Mouse (Mus musculus) frontal cortex, postnatal 10 days (tissue): ENCODE data around the gene Gja5.
A peak's percentile ranks its signal among the peaks of the same experiment; 100 is the strongest.

ENCODE experiments used
- DNase-seq, 2 experiments: peaks; one replicate each; pipeline ENCODE4 v3.0.0; 2022; ENCODE audit warnings: low spot score in 2 of 2, mixed read lengths in 1 of 2

Gja5 gene

DNA sequence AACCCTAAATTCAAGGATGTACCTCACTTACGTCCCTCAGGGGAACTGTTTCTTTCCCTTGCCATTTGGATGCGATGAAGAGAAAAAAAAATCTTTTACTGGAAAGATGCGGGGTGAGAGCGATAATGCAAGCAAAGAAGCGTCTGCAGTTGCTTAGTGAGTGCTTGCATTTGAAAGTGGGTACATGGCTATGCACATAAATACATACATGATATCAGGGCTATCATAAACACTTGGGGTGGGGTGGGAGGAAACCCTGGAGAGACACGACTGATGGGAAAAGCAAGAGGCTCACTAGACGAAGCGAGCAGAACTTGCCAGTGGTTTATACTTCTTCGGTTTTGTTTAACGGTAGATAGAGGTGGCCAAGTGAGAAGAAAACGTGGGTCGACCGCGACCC lies at the start of gene Gja5:
Gene Gja5 (plus strand): TSS at position 301 of the 400 bp plus-strand sequence.
- DNase-seq, result no peak

DNA sequence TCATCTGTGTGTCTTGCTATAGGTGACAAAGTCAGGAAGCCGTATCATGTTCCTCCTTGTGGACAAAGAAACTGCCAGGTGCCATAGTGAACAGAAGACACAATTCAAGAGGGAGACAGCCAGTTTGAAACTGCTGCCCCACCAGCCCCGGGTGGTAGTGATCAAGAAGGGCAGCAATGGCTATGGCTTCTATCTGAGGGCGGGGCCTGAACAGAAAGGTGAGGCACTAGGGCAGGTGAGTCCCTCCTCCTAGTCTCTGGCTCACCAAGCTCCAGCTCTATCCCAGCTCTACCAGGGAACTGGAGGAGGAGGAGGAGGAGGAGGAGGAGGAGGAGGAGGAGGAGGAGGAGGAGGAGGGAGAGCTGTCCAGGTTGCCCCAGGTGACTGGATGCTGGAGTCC lies 48.7 kb upstream of the Gja5 start:
- DNase-seq, result no peak

DNA sequence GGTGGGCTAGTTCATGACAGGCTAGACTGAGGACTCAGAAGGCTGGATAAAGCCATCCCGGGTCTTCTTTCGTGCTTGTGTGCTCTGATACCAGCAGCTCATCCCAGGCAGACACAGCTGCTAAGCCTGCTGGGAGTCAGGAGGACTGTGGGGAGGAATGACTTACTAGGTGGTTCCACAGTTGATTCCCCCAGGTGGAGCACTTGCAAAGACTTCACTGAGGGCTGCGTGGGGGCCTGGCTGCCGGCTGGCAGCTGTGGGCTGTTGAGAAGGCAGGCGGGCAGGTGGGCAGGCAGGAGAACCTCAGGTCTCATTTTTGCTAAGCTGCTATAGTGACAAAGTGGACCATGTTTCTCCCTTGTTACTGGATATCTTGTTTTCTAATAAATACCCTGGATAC lies 44.0 kb upstream of the Gja5 start:
- no peak for DNase-seq

DNA sequence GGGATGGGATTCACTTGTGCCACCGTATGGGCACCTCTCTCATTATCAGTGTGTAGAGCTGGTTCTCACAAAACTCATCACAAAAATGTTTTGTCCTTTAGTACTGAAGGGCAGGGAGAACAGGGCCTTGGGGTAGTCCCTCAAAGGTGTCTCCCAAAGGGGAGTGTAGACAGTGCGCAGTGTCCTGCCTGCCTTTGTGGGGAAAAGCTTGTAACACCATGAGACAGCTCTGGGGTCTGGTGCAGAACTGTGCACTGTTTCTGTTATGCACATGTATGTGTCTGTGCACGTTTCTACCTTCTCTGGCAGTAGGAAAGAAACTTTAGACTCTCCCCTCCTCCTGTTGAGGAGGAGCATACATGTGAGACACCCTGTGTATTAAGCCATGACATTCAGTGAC lies 36.6 kb upstream of the Gja5 start:
- no peak for DNase-seq

DNA sequence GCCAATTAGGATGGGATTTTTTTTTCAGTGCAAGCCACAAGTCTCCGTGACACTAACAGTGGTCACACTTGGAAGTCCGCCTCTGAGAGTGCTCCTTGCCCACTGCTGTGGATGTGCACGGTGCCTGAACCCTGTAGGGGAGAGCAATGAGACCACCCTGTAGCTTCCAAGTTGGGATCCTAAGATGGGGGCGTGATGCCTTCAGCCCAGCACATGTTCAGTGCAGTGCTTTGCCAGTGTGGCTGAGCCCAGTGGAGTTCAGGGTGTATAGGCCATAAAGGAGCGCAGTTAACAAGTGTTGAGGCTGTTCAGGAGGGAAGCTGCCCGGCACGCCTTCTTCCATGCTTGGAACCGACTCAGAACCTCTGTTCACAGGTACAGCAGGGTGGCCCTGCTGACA lies 35.9 kb upstream of the Gja5 start:
- DNase-seq, result no peak

DNA sequence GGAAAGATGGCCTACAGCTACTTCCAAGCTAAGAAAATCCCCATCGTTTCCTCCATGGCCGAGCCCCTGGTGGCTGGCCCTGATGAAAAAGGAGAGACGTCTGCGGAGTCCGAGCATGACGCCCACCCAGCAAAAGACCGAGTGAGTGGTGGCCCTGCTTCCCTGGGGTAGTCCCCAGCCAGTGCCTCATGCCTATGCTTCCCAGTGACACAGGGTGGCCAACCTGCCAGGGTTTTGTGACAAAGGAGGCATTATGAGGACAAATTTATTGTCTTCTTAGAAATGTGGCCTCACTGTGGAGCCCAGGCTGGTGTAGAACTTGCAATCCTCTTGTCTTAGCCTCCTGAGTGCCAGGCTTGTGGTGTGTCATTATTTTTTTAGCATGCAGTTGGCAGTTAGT lies 35.4 kb upstream of the Gja5 start:
- no peak for DNase-seq

DNA sequence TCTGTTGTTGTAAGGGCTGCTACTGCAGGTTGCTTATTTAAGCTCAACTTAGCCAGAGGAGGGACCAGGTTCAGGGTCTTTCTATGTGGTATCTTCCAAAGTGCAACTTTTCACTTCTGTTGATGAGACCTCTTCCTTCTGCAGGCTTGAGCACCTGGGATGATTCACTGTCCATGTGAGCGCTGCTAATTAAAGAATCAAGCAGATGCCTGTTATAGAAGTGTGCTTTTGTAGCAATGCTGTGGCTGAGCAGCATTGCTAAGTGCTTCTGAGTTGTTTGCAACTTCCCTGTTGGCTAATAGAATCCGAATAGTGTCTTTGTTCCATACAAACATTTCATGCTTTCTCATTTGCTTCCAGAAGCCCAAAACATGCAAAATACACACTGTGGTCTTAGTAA lies 34.2 kb upstream of the Gja5 start:
- no peak for DNase-seq

DNA sequence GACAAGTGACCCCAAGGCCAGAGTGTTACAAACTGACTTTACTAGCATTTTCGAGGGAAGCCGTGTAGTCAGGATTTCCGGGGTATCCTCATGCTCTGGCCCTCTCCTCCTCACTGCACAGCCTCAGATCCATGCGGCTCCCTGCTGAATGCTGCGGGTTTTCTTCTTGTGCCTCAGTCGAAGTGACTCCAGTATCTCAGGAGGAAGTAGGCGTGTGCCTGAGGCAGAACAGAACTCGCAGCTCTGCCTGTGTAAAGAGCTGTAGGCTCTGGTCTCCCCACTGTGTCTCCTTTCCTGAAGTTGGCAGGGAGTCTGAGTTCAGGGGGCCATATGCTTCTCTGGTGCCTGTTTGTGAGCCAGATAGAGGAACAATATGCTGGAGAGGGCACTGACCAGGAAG lies 33.4 kb upstream of the Gja5 start:
- no peak for DNase-seq

DNA sequence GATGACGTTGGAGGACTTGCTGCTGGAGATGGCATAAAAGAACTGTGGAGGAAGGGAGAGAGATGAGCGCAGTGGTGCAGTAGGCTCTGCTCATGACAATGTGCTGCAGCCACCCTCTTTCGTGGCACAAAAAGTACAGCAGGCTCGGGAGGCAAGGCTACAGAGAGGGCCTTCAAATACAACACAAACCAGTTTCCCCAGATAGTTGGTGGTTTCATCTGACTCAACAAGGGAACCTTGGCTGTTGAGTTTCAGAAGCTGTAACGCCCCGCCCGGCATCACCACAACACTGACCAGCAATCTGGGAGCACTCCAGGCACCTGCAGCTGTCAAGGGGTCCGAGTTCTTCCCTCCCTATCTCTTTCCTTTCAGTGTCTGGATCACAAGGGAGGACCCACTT lies 32.0 kb upstream of the Gja5 start:
- DNase-seq, result no peak

DNA sequence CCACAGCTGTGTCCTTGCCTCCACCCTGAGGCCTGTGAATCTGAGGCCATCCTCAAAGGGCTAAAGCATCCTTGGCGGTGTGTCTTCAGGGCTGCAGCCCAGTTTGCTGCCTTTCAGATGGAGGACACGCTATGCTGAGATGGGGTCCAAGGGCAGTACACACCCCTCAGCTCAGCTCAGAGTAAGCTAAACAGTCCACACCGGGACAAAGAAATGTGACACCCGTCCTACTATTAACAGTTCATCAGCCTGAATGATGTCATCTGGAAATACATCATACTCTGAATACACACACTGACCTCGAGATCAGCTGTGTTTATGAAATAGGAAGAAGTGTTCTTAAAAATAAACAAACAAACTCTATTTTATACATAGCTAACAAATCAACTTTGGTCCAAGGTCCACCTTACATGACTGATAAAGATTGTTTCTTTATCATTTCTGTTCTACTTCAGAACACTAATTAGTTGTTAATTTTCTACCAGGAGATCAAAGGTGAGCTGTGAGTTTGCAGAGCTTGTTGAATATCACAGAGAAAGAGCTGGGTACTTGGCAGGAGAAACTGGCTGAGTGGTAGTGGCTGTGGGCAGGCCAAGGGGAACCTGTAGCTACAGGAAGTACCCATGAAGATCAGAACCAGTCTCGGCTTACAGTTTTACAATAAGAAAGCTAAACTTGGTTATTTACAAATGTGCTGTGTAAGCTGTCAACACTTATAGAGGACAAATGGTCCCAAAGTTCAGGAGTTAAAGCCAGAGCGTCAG lies 29.5 kb upstream of the Gja5 start:
- no peak for DNase-seq

DNA sequence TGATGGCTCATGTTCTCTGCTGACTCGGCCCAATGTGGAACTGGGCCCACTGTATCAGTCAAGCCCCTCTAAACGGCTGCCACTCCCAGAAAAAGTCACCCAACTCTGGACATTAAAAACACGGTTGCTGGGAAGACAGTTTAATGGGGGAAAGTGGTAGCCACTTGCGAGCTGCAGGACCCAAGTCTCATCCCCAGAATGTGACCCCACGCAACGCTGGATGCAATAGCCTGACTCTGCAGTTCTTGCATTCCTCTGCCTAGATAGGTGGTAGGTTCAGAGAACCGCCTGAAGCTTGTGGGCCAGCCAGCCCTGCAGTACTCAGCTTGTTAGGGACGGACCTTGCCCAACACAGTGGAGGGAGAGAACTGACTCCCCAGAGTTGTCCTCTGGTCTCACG lies 25.0 kb upstream of the Gja5 start:
- no peak for DNase-seq

DNA sequence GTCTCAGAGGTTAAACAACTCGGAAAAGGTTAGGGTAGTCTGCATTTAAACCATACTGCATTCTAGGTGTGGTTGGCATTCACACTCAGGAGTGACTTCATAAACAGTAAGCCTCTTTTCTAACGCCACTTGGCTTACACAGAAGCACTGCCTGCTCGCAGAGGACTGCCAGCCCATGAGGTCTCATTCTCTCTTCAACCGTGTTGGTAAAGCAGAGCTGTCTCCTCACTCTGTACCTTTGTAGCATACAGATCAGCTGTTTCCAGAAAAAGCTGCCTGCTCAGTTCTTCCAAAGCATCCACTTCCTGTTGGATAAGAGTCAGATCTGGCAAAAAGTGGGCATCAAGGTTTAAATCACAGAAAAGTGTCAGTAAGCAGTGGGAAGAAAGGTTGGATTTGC lies 24.1 kb upstream of the Gja5 start:
- DNase-seq, result no peak

DNA sequence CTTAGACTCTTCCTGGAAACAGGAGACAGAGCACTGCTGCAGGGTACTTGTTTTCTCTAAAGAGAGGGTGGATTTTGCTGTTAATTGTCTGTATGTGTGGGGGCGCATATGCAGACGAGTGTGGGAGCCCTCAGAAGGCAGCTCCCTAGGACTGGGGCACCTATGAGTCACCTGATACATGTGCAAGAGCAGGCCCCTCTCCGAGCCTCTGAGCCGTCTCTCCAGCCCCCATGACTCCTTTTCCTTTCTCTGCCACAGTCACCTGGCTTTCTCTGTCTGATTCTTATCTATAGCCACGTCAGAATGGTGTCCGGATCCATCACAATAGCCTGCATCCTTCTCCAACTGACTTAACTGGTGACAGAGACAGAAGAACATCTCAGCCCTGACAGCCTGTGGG lies 22.9 kb upstream of the Gja5 start:
- no peak for DNase-seq

DNA sequence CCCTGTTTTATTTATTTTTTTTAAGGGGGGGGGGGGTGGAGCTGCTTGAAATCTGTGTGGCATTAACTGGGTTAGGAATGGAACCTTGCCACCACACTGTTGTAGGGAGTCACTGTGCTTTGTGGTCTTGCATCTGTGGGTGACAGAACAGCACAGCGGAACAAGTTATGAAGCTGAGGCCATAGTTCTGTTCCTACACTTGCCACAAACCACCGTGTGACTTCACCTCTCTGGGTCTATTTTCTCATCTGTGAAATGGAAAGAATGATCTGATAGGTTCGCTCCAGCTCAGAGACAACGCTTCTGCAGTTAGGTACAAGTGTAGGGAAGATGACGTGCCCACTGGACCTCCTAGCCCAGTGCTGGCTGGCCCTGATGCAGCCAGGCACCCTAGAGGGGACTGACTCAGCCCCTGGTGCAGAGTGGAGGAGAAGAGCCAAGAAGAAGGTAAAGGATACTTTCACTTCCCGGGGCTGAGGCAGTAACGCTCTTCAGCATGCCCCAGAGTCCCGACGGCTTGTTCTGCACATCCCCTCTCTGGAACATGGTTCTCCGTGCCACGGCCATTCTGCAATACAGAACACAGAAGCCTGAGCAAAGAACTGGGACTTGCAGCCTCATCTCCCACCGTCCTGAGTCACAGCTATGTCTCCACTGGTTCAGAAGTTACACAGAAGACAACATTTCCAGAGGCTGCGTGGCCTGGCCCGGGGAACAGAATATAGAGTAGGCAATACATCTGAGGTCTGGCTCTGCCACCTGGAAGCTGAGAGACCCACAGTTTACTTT lies 22.2 kb upstream of the Gja5 start:
- DNase-seq, result no peak

DNA sequence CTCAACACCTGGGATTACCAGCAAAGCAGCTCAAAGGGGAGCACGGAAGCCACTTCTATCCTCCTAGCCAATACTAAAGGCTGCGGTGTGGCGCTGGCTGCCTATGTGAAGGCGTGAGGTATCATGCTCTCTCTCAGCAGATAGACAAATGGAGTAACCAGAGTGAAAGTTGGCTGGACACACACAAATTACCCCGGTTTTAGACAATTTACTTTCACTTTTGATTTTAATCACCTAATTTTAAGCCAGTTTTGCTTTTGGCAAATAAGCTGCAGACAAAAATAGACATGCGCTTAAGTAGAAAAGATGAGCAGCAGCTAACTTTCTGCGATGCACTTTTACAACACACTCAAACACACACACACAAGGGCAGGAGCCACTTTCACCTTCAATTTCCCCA lies 20.8 kb upstream of the Gja5 start:
- no peak for DNase-seq

DNA sequence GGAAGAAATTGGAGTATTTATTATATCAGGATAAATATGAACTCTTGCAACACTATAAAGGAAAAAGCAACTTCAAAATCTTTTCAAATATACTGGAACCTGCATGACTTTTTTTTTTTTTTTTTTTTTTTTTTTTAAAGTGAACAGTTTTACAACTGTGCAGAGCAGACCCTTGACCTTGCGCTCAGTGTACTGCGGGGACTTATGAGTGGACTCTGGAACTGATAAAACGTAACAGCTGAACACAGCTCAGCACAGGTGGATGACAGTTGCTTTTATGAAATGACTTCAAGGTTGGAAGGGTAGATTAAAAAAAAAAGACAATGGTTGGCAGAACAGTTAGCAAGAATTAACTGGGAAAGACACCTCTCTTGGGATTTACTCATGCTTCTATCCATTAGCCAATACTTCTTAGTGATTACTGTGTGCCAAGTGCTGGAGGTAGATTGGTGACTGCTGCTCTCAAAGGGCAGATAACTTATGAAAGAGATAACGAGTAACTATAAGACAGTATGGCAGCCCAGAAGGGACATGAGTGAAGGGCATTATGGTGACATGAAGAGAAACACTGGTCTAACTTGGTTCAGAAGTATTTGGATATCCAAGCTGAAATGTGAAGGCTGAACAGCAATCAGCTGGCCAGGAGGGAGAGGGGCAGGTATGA lies 2.0 kb upstream of the Gja5 start:
- no peak for DNase-seq

DNA sequence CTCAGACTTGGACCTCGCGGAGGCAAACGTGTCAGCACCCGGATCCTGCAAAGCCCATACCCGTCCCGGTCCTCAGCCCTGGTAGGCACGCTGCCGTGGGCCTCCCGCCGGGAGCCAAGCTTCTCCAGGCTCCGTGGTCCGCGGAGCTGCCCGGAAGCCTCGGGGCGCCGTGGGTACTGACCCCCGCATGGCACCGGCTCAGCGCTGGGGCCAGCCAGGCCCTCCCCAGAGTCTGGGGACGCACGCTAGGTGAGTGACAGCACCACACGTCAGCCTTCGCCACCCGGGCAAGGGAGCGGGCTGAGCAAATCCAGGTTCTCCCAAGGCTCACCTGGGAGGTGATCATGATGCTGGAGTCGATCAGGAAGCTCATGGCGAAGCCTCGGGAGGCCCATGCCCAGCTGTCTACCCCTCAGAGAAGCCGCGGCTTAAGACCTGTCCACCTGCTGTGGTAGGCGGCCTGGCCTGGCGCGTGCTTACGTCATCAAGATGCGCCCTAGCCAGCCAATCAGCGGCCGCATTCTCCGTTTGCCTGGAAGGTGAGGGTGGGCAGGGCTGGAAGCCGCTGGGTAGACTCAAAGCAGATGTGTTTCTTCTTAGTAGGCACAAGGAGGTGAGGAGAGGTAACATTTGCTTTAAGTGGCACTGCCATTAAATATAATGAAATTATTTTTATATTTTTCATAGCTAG lies 503 bp downstream of the Gja5 start, which contains the start of gene Gpr89:
Gene Gpr89 (minus strand): TSS at position 496 of the 691 bp plus-strand sequence.
- peak; percentile 89 to 93 for DNase-seq

DNA sequence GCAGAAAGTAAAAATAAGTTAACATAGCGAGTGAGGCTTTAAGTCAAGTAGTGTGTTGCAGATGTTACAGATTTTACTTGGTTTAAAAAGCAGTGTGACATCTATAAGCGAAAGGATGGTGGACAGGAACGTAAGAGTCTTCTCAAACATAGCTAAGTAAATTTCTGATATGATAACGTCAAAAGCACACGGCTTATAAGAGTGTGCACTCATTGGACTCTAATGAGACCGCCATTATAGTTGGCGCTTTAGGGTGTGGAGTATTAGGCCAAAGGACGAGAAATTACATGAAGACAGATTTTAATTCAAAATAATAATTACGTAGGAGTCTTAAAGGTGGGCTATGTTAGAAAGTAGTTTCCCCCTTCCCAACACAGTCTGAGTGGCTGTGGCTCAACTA lies 1.1 kb downstream of the Gja5 start:
- DNase-seq, result no peak

DNA sequence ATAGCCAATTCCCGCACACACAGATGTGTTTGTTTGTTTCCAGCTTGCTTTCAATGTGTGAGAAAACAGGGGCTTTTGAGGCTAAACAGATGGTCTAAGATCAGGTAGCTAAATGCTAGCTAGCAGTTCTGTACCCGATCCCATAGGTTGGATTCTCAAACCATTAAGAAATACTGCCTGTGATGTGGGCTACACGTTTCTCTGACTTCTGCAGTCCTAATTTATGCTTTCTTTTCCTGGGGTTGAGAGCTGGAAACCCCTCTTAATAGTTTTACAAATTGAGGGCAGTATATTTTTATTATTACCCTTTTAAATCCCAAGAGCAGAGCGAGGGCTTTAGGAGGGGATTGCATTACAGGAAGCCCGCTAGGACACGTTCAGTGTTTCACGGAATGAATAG lies 16.5 kb downstream of the Gja5 start:
- DNase-seq, result no peak

DNA sequence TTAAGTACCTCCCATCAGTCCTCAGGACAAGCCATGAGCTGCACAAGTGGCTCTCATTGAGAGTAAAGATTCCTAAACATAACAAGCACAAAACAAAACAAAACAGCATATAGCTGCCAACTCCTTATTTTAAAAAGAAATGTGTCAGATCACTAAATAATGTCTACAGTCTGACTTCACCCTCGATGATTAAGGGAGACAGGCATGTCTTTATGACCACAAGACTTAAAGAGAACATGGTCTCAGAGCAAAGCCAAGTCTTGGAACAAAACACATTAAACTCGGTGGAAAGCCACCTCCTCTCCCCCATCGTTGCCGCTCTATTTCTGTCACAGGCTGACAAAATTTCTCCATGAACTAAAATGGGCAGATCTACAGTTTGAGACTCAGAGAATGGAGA lies 20.1 kb downstream of the Gja5 start:
- DNase-seq, result no peak

DNA sequence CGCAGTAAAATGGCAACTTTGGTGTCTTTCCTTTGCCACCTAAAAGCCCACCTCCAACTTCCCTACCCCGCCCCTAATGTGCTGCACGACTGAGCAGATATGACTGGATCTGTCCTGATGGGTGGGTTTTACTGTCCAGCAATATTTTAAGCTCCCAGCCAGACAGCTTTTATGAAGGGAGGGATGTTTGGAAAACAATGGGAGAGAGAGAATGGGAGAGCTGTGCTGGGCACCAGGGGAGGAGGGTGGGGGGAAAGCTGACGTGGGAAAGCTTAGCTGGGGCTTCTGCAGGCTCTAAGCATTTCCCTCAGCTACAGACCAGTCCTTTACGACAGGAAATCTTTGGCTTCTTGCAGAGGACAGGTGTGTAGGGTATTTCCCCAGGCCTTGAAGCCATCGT lies 21.4 kb downstream of the Gja5 start, which contains the start of gene Gja8:
Gene Gja8 (minus strand): TSS at position 101 of the 400 bp plus-strand sequence.
- no peak for DNase-seq

DNA sequence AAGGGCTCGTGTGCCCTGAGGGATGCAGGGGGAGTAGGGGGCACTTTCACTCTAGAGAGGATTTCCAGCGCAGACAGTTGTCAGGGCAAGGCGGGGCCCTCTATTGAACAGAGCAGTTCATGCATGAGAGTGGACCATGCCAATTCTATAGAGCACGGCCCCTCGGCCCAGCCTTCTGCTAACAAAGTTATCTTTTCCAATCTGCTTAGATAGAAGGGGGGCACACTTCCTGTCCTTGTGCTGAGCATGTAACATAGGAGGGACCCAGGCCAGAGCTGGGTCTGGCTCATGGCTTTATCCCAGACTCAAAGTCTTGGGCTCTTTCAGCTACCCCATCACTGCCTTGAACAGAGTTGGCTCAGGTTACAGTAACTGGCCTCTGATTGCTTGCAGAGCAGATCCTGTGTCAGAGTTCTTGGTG lies 26.8 kb downstream of the Gja5 start:
- DNase-seq, result no peak
